Mouse (Mus musculus) right cerebral cortex, adult 2 months (tissue): Measurements from ENCODE around the gene 1700067P10Rik.

Experiments
- DNase-seq, 2 experiments: peaks; one replicate each; pipeline ENCODE4 v3.0.0; 2021 to 2022; ENCODE audit warnings: low spot score in 2 of 2

Gene 1700067P10Rik

DNA sequence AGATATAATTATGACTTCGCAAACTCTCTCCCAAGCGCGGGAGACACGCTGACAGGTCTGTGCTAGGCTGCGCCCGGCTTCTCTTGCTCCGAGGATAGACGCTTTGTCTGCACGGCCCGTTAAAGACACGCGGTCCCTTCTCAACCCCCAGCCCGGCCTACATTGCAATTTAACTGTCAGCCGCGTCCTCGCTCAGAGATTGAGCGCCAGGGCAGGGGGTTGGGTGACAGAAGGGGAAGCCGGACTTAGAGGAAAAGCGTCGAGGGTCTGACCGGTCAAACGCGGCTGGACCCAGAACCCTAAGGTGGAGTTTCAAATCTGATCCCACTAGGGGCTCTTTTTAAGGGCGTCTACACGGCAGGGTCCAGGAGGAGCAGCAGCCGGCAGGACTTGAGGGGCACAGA is 6.6 kb downstream of the 1700067P10Rik start:
- no peak for DNase-seq

DNA sequence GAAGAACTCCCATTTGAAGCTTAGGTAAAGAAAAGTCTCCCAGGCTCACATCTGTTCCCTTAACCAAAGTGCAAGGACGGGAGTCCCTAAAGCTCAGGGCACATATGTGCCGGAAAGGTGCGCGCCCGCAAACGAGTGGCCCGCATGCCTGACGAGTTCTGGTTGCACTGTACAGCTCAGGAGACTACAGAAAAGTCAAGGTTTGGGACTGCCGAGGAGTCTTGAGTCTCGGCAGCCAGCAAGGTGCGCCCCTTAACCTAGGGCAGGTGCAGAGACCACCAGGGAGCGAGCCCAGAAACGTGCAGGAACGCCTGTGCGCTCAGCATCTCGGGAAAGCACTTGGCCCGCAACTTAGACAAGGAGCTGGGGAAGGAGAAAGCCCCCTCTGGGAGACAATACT is 7.2 kb downstream of the 1700067P10Rik start:
- no peak for DNase-seq

DNA sequence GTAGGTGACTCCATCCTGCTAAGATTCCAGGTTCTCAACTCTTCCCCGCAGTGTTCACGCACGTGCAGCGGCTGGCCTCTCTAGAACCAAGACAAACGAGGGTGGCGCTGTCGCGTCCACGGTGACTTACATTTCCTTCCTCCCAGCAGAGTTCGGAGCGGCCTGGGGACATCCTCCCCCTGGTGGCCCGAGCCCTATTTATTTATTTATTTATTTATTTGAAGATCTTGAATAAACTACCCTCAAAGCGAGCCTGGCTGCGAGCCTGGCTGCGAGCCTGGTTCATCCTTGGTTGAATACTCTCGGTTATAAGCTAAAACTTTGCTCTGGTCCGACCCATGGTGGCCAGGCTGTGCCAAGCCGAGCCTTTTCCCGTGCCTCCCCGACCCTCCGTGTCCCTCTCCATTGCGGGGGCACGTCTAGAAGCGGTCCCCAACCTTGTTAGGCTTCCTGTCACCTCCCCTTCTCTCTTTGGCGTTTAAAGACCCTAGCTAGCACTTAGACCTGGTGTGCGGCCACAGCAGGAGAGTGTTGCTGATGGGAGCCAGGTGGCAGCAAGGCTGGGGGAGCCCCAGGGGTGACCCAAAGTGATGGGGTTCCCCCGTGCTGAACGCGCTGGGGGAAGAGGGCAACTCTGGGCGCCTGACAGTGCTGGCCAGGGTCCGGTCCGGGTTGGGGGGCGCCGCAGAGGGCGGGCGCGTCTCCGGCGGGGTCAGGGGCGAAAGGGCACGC is 8.1 kb downstream of the 1700067P10Rik start:
- peak; percentile 34 to 43 for DNase-seq

DNA sequence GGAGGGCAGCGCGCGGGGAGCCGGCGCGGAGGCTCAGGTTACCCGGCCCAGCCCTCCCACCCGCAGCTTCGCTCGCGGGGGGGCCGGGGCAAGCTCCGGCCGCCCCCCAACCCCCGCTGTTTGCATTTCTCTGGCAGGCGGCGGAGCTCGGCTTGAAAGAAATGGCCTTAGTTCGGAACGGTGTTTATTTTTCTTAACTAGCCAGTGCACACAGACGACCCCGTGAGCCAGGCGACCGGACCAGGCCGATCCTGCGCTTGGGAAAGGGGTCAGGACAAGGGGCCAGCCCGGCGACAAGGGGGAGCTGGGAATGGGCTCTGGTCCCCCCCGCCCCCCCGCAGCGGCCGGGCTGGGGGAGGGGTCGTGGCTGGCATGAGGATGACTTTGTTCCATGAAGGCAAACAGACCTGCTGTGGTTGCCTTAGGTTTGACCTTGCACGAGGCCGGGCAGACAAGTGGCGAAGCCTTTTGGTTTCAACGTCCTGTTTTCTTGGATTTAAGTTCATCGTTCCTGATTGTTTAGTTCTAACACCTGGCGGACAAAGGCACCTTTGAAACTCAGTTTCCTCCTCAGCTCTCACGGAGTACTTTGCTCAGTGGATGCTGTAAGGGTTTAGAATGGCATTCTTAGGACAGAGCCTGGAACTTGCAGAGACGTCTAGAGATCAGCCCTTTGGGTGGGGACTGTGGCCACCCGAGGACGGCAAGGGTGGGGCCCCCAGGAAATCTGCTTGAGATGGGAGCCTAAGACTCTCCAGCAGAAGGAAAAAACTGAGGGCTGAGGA is 8.8 kb downstream of the 1700067P10Rik start:
- DNase-seq = no peak

DNA sequence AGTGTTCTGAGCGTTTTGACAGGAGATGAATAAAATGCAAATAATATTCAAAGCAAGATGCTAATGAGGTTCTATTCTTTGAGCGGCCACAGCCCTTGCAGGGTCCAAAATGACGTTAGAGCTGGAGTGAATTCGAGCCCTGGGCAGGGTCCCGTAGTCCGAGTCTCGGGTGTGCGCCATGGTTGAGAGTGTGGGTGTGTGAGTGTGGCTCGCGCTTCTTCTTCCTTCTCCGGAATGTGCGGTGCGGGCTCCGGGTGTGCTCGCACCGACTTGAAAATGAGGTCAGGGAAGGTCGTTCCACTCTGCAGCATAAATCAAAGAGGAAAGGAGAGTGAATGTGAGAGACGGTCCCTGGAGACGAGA is 9.4 kb downstream of the 1700067P10Rik start:
- no peak for DNase-seq

DNA sequence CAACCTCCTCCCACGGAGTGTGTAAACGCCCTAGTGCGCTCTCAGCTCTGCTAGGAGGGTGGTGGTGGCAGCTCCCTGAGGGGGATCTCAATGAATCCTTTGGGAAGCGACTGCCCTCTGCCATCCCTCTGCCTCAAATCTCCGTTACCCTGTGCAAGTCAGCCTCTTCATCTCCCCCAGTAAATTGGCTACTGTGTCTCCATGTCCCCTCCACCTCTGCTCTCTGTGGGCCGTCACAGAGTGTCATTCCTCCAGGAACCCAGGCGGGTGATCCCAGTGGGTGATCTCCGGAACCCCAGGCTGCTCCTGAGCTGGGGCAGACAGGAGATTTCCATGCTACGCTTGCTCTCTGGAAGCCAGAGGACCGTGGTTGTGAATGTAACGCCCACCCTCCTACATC is 10.2 kb downstream of the 1700067P10Rik start:
- no peak for DNase-seq

DNA sequence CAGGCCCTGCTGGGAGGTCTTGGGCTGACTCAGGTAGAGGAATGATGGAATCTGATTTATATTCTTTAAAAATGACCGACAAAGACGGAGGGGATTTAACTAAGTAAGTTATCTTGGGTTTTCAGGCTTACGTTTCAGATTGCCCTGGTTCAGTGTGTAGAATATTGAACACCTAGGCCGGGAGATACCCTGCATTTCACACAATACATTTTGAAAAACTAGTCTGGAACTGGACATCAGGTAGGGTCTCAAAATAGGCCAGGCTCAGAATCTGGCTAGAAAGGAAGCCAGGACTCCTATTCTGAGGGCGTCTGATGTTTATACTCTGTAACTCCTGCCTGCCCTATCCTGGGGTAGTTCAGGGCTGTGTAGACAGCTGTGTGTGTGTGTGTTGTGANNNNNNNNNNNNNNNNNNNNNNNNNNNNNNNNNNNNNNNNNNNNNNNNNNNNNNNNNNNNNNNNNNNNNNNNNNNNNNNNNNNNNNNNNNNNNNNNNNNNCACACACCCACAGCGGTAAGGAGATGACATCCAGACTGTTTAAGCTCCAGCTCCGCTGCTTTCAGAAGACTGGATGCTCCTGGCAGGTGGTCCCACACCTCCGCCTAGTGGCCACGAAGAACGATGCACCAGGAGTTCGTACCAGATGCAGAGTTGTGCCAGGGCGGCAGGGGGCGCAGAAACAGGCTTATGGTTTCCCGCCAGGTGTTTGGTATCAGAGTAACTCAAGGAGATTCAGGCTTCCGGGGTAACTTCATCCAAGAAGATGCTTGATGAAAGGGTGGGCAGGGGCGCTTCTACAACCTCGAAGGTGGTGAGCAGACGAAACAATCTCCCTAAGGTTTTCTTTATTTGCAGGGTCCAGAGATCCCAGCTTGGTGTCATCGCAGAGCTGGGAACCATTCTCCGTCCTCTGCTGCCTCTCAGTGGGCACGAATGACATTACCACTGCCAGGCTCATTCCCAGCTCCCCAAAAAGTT is 11.6 kb downstream of the 1700067P10Rik start:
- DNase-seq = peak; percentile 92 to 95

DNA sequence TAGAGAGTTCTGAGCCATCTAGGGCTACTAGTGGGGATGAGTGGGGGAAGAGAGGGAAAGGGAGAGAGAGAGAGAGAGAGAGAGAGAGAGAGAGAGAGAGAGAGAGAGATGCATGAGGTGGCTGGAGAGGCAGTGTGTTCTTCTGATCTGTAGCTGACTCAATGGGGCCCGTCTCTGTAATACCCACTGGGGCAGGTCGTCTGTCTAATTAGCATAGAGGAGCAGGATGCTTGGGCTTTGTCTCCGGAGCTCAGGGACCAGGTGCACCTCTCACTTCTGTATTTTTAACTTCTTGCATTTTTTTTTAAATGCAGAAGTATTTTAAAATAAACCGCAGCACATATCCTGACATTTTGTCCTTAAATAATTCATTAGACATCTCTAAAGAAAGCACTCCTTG is 18.2 kb downstream of the 1700067P10Rik start:
- no peak for DNase-seq

DNA sequence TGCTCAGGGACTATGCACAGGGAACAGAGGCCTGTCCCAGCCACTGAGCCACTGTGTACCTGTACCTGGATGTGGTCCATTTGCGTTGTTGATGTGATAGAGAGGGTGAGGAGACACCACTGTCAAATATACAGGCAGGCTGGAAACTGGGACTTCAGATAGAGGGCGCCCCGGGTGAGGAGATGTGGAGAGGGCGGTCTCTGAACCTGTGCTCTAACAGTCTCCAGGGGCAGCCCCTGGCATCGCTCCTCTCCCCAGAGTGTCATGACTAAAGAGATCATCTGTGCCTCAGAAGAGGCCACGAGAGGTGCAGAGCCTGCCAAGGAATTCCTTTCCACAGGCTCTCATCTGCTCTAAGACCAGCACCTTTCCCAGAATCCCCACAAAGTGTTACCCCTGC is 18.7 kb downstream of the 1700067P10Rik start:
- DNase-seq = no peak

DNA sequence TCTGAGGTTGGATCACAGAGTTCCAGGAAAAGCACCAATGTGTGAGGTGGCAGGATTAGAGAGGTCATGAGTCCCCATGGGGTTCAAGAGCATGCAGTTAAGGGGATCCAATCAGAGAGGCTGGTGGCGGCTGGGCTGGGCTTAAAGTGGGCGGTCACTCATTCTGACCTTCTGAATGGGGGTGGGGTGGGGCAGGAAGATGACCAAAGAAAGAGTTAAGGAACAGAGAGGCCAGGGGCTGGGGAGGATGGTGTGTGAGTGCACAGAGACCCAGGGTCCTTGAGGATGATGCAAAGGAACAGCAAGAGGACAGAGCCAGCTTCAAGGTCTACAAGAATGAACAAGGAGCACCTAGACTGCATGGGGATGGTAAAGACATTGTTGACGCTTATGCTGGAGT is 19.4 kb downstream of the 1700067P10Rik start:
- DNase-seq = no peak

DNA sequence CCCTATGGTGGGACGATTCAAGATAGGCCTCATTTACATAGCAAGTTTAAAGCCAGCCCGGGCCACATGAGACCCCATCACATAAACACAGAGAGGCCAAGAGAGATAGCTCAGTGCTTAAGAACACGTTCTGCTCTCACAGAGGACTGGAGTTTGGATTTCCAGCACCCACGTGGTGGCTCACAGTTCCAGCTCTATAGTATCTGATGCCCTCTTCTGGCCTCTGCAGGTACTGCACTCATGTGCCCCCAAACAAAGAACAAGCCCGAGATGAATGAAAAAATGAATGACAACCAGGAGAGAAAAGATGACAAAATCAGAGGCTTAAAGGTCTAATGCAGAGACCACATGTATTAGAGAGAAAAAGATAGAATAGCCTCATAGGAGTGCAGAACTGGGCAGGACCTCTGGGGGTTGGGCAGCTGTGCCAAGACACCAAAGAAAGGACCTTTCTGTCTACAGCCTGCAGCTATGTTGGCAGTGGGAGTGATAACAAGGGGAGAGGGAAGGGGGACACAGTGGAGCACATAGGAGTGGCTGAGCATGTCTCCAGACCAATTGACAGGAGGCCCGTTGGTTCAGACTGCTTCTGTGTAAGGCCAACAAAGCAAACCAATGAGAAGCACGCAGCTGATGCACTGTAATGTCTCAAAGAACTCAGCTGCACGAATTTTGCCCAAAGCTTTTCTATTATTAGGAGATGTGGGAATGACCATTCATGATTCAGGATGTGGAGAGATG is 21.6 kb downstream of the 1700067P10Rik start:
- peak in 1 of 2 experiments; percentile 25 for DNase-seq

DNA sequence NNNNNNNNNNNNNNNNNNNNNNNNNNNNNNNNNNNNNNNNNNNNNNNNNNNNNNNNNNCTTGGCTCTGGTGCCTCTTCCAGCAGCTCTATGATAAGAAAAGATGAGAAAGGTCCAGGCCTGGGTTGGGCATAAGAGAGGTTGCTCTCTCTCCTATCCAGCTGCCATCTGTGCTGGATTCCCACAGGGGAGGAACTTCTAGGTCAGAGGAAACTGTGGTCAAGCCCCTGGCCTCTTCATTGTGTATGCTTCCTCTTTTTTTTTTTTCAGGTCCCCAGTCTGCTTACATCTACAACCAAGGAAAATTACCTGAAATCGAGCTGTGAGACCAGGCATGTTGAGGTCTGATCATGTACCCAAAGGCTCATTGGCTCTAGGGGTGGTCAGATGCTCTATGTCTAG is 29.5 kb downstream of the 1700067P10Rik start:
- no peak for DNase-seq

DNA sequence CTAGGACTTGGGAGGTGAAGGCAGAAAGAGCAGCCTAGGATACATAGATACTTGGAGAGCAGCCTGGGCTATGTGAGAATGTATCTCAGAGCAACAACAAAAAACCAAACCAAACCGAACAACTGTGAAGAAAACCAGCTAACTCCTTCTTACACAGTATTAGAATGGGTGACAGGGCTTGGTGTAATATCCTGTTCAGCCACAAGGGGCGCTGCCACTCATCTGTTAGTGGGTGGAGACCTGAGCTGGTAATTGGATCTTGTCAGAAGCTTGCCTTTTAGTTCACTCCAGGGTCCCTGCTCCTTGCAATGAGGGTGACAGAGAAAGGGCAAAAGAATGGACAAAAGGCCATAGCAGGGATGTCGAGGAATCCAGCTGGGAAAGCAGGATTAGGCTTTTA is 30.5 kb downstream of the 1700067P10Rik start:
- peak; percentile 73 to 79 for DNase-seq

DNA sequence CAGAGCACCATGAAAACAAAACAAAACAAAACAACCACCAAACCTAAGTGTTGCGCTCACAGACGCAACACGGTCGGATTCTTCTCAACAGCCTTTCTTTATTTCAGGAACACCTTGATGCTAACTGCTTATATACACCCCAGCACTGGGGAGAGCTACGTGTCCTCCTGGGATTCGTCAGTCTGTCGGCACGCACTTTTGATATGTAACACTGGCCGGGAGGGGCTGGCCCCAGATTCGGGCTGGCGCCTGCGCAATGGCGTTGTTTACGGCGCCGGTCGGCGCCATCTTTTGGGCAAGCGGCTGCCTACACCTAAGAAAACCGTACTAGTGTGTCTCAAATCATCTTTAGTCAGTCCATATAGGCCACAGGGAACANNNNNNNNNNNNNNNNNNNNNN is 31.3 kb downstream of the 1700067P10Rik start:
- no peak for DNase-seq

DNA sequence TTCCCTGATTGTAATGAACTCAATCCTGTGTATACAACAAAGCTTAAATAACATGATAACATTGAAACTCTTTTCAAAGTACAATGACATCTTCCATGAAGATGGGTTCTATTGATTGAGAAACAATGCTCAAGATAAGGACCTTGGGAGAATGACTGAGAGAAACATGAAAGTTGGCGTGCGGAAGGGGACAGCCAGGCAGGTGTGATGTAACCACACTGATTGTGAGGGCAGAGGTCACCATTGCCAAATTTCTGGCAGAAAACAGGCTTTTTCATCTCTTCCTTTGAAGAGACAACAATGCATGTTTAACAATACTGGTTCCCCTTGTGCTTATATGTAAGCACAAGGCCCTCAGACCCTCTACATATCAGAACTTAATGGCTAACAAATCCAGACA is 43.7 kb downstream of the 1700067P10Rik start:
- DNase-seq = no peak
